Mouse (Mus musculus): ENCODE results near the gene Stx1b. TPM values are rescaled to one million over a fixed set of nuclear protein-coding genes. Genes with fewer than 3 reads are reported as not detected.

Stx1b gene
- polyA plus RNA-seq, 1 experiment = 0.20 TPM

GRCm38 (mm10) chr7:127817776-127818175 is 6.6 kb downstream of the Stx1b start:
- no peak for TF ChIP-seq REST (IDR thresholded peaks at IDR 0.05; ENCODE audit: insufficient read depth, insufficient read length)
- TF ChIP-seq TCF3 (IDR thresholded peaks at IDR 0.05; ENCODE audit: insufficient read length, low read depth) = no peak
- TF ChIP-seq MYOG (IDR thresholded peaks at IDR 0.05; ENCODE audit: control insufficient read depth in 1 of 3, insufficient read depth in 1 of 3, insufficient read length in 2 of 3, low read depth in 2 of 3) = no peak
- H3ac ChIP-seq (ENCODE audit: control insufficient read depth, insufficient read length) = no peak overlapping the region
- peaks cover under 1% of the 10 kb centered on the region for H3K27me3 ChIP-seq (ENCODE audit: control insufficient read depth, insufficient read depth, insufficient read length)
- no peaks in the 10 kb centered on the region for H3K79me2 ChIP-seq (ENCODE audit: control insufficient read depth, insufficient read depth)
- H3K4me2 ChIP-seq (ENCODE audit: low read depth) = no peak overlapping the region
- H3K4me3 ChIP-seq = no peak overlapping the region
- no peaks in the 10 kb centered on the region for H3K36me3 ChIP-seq (ENCODE audit: control insufficient read depth, insufficient read depth)

- Histone ChIP-seq H3ac (ENCODE audit: control insufficient read depth, insufficient read length) (no peak overlapping the region), H3K27me3 (ENCODE audit: control insufficient read depth, insufficient read depth, insufficient read length) (no peaks in the 10 kb centered on the region), H3K79me2 (ENCODE audit: control insufficient read depth, insufficient read depth) (no peaks in the 10 kb centered on the region), H3K4me2 (ENCODE audit: low read depth) (no peak overlapping the region), H3K4me3 (no peak overlapping the region), H3K36me3 (ENCODE audit: control insufficient read depth, insufficient read depth) (no peaks in the 10 kb centered on the region)
- TF ChIP-seq TCF12 (IDR thresholded peaks at IDR 0.05; ENCODE audit: insufficient read depth, poor library complexity, severe bottlenecking) (no peak), TCF3 (IDR thresholded peaks at IDR 0.05; ENCODE audit: insufficient read length, low read depth) (no peak), USF1 (IDR thresholded peaks at IDR 0.05; ENCODE audit: low read depth) (no peak), E2F4 (IDR thresholded peaks at IDR 0.05; ENCODE audit: insufficient read depth) (no peak), SRF (IDR thresholded peaks at IDR 0.05; ENCODE audit: control insufficient read depth, insufficient read length, low read depth) (no peak), CEBPB (IDR thresholded peaks at IDR 0.05; ENCODE audit: insufficient read depth, poor library complexity, severe bottlenecking) (no peak), MYOG (IDR thresholded peaks at IDR 0.05; ENCODE audit: control insufficient read depth in 1 of 3, insufficient read depth in 1 of 3, insufficient read length in 2 of 3, low read depth in 2 of 3) (no peak), REST (IDR thresholded peaks at IDR 0.05; ENCODE audit: insufficient read depth, insufficient read length) (no peak), MYOD1 (IDR thresholded peaks at IDR 0.05; ENCODE audit: control insufficient read depth in 1 of 3, insufficient read length in 2 of 3, low read depth in 2 of 3) (no peak)
These were observed 7.3 kb downstream of the Stx1b start for GRCm38 (mm10) chr7:127817053-127817452.

- H3ac ChIP-seq (ENCODE audit: control insufficient read depth, insufficient read length) = no peak overlapping the region
- TF ChIP-seq TCF12 (IDR thresholded peaks at IDR 0.05; ENCODE audit: insufficient read depth, poor library complexity, severe bottlenecking) (no peak), MYOD1 (IDR thresholded peaks at IDR 0.05; ENCODE audit: control insufficient read depth in 1 of 3, insufficient read length in 2 of 3, low read depth in 2 of 3) (peak in 2 of 3 experiments; percentile 60 to 80), TCF3 (IDR thresholded peaks at IDR 0.05; ENCODE audit: insufficient read length, low read depth) (no peak), MYOG (IDR thresholded peaks at IDR 0.05; ENCODE audit: control insufficient read depth in 1 of 3, insufficient read depth in 1 of 3, insufficient read length in 2 of 3, low read depth in 2 of 3) (peak in 2 of 3 experiments; percentile 36 to 82)
- no peaks in the 10 kb centered on the region for H3K27me3 ChIP-seq (ENCODE audit: control insufficient read depth, insufficient read depth, insufficient read length)
- no peak overlapping the region for H3K4me3 ChIP-seq
- H3K79me2 ChIP-seq (ENCODE audit: control insufficient read depth, insufficient read depth) = no peaks in the 10 kb centered on the region
- H3K4me2 ChIP-seq (ENCODE audit: low read depth) = peak overlapping the region; percentile 48
- H3K36me3 ChIP-seq (ENCODE audit: control insufficient read depth, insufficient read depth) = no peaks in the 10 kb centered on the region
These were observed 8.2 kb downstream of the Stx1b start for GRCm38 (mm10) chr7:127815954-127816821.

DNA sequence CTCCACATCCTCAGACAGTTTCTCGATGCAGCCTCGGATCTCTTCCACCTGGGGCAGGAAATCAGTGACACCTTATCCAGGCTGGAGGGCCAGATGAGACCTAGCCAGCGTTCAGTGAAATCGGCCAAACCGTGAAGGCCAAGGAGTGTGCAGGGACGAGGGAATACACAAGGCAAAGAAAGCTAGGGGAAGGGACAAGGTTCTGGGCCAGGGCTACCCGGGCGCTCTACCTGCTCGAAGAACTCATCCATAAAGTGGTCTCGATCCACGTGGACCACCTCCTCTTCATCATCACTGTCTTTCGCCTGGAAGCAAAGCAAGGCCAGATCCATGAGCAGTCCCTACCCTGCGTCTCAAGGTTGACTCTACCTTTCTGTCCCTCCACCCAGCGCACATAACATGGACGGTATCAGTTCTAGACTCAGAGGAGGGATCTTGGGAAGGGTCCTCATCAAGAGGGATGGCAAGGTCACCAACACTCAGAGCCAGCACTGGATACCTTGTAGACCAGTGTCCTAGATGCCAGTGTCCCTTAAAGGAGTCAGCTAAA is 9.2 kb downstream of the Stx1b start:
- no peaks in the 10 kb centered on the region for H3K27me3 ChIP-seq (ENCODE audit: control insufficient read depth, insufficient read depth, insufficient read length)
- H3ac ChIP-seq (ENCODE audit: control insufficient read depth, insufficient read length) = no peak overlapping the region
- no peaks in the 10 kb centered on the region for H3K79me2 ChIP-seq (ENCODE audit: control insufficient read depth, insufficient read depth)
- H3K36me3 ChIP-seq (ENCODE audit: control insufficient read depth, insufficient read depth) = no peaks in the 10 kb centered on the region
- TF ChIP-seq E2F4 (IDR thresholded peaks at IDR 0.05; ENCODE audit: insufficient read depth) (no peak), CEBPB (IDR thresholded peaks at IDR 0.05; ENCODE audit: insufficient read depth, poor library complexity, severe bottlenecking) (no peak), REST (IDR thresholded peaks at IDR 0.05; ENCODE audit: insufficient read depth, insufficient read length) (no peak), USF1 (IDR thresholded peaks at IDR 0.05; ENCODE audit: low read depth) (no peak), SRF (IDR thresholded peaks at IDR 0.05; ENCODE audit: control insufficient read depth, insufficient read length, low read depth) (no peak), TCF3 (IDR thresholded peaks at IDR 0.05; ENCODE audit: insufficient read length, low read depth) (no peak), POLR2AphosphoS2 (IDR thresholded peaks at IDR 0.05; ENCODE audit: insufficient read length, low read depth) (no peak), MYOD1 (IDR thresholded peaks at IDR 0.05; ENCODE audit: control insufficient read depth in 1 of 3, insufficient read length in 2 of 3, low read depth in 2 of 3) (no peak), POLR2A (IDR thresholded peaks at IDR 0.05; ENCODE audit: insufficient read length, low read depth) (no peak), MYOG (IDR thresholded peaks at IDR 0.05; ENCODE audit: control insufficient read depth in 1 of 3, insufficient read depth in 1 of 3, insufficient read length in 2 of 3, low read depth in 2 of 3) (no peak), MAX (IDR thresholded peaks at IDR 0.05; ENCODE audit: low read depth) (no peak), TCF12 (IDR thresholded peaks at IDR 0.05; ENCODE audit: insufficient read depth, poor library complexity, severe bottlenecking) (no peak)
- H3K4me2 ChIP-seq (ENCODE audit: low read depth) = no peak overlapping the region
- H3K4me3 ChIP-seq = no peak overlapping the region

Measured in myocyte (in vitro differentiated cells).